Mouse (Mus musculus): ENCODE results near the gene Cbfa2t2.
"Not testable (repeated sequence)": the region's sequence is repeated elsewhere in the genome, so short reads cannot be mapped to it uniquely, and the experiment has no call there.

Cbfa2t2 gene

GRCm38 (mm10) chr2:154475062-154475349 lies 38.7 kb downstream of the Cbfa2t2 start:
- DNase-seq: no peak

GRCm38 (mm10) chr2:154475861-154476260 lies 39.6 kb downstream of the Cbfa2t2 start:
- DNase-seq: peak; percentile 51 to 72

GRCm38 (mm10) chr2:154477028-154477427 lies 40.7 kb downstream of the Cbfa2t2 start:
- DNase-seq: peak in 1 of 2 experiments; percentile 49

GRCm38 (mm10) chr2:154491788-154492187 lies 55.5 kb downstream of the Cbfa2t2 start:
- DNase-seq: no peak

GRCm38 (mm10) chr2:154493559-154493958 lies 57.3 kb downstream of the Cbfa2t2 start:
- DNase-seq: not testable (repeated sequence)

- DNase-seq: peak; percentile 35 to 45
These were observed 58.7 kb downstream of the Cbfa2t2 start for GRCm38 (mm10) chr2:154495021-154495420.

GRCm38 (mm10) chr2:154498571-154498970 lies 62.3 kb downstream of the Cbfa2t2 start:
- DNase-seq: peak; percentile 71 to 73

- DNase-seq: no peak
These were observed 63.5 kb downstream of the Cbfa2t2 start for GRCm38 (mm10) chr2:154499717-154500247.

- no peak for DNase-seq
These were observed 64.5 kb downstream of the Cbfa2t2 start for GRCm38 (mm10) chr2:154500758-154501157.

GRCm38 (mm10) chr2:154507076-154507475 lies 70.8 kb downstream of the Cbfa2t2 start:
- no peak for DNase-seq

GRCm38 (mm10) chr2:154507566-154508283 lies 71.4 kb downstream of the Cbfa2t2 start:
- peak; percentile 72 to 74 for DNase-seq

- DNase-seq: no peak
These were observed 72.2 kb downstream of the Cbfa2t2 start for GRCm38 (mm10) chr2:154508450-154508849.

- no peak for DNase-seq
These were observed 73.9 kb downstream of the Cbfa2t2 start for GRCm38 (mm10) chr2:154510141-154510540.

- no peak for DNase-seq
These were observed 80.7 kb downstream of the Cbfa2t2 start for GRCm38 (mm10) chr2:154516944-154517343.

- DNase-seq: no peak
These were observed 81.1 kb downstream of the Cbfa2t2 start for GRCm38 (mm10) chr2:154517424-154517823.

- no peak for DNase-seq
These were observed 85.2 kb downstream of the Cbfa2t2 start for GRCm38 (mm10) chr2:154521449-154521848.

GRCm38 (mm10) chr2:154522334-154522733 lies 86.1 kb downstream of the Cbfa2t2 start:
- no peak for DNase-seq

GRCm38 (mm10) chr2:154525285-154525684 lies 89.0 kb downstream of the Cbfa2t2 start:
- DNase-seq: no peak

- no peak for DNase-seq
These were observed 90.2 kb downstream of the Cbfa2t2 start for GRCm38 (mm10) chr2:154526531-154526930.

- no peak for DNase-seq
These were observed 96.6 kb downstream of the Cbfa2t2 start for GRCm38 (mm10) chr2:154532888-154533287.

GRCm38 (mm10) chr2:154534704-154535270 lies 98.5 kb downstream of the Cbfa2t2 start:
- no peak for DNase-seq

GRCm38 (mm10) chr2:154538310-154538709 lies 102.0 kb downstream of the Cbfa2t2 start:
- peak; percentile 52 to 60 for DNase-seq

GRCm38 (mm10) chr2:154538710-154539109 lies 102.4 kb downstream of the Cbfa2t2 start:
- DNase-seq: peak; percentile 8 to 23

GRCm38 (mm10) chr2:154539720-154540119 lies 103.4 kb downstream of the Cbfa2t2 start:
- DNase-seq: peak; percentile 64 to 79

All from cerebellum, postnatal 25 days (tissue).